Mouse (Mus musculus): Measurements from ENCODE around the gene Uhrf1bp1.

Uhrf1bp1 gene

GRCm38 (mm10) chr17:27940352-27940751 is 84.1 kb downstream of the Uhrf1bp1 start:
- in situ Hi-C loops (cut with MboI; ENCODE audit: low pct_unique_long_range_greater_than_20kb in 1 of 2, low sequenced_read_pairs in 2 of 2, unreplicated experiment in 1 of 2), result no loop called here

- in situ Hi-C loops (cut with MboI; ENCODE audit: low pct_unique_long_range_greater_than_20kb in 1 of 2, low sequenced_read_pairs in 2 of 2, unreplicated experiment in 1 of 2), result no loop called here
Measured at GRCm38 (mm10) chr17:27941178-27941577, 84.9 kb downstream of the Uhrf1bp1 start.

DNA sequence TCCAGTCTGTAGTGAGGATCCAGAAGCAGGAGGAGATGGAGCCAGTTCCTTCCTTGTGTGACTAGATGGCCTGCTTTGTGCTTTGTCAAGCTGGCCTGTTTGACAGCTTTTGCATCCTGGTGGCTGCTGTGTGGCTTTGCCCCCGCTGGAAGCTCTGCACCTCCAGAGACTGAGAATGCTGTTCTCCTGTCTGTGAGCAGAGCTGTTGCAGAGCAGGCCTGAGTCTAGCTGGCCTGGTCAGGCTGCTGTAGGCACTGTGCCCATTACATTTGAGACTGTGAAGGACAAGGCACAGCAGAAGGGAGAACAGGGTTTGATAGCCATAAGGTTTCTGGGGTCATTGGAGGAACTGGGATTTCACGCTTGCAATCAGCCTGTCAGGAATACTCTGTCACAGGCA is 85.5 kb downstream of the Uhrf1bp1 start:
- in situ Hi-C loops (cut with MboI; ENCODE audit: low pct_unique_long_range_greater_than_20kb in 1 of 2, low sequenced_read_pairs in 2 of 2, unreplicated experiment in 1 of 2), result no loop called here

DNA sequence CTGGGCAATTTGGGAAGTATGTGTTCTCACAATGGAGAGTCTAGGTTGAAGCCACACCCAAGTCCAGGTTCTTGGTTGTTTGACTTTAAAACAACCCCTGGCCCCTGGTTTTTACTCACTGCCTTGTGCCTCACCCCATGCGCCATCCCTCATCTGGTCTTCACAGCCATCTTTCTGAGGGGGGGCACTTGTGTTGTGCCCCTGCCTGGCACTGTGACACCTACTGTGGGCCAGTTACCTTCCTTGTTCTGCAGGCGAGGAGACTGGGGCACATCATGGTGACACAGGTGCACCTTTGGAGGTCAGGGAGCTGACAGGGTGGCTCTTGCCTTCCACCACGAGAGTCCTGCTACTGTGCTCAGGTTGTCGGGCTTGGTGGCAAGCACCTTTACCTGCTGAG is 85.9 kb downstream of the Uhrf1bp1 start:
- in situ Hi-C loops (cut with MboI; ENCODE audit: low pct_unique_long_range_greater_than_20kb in 1 of 2, low sequenced_read_pairs in 2 of 2, unreplicated experiment in 1 of 2), result no loop called here

DNA sequence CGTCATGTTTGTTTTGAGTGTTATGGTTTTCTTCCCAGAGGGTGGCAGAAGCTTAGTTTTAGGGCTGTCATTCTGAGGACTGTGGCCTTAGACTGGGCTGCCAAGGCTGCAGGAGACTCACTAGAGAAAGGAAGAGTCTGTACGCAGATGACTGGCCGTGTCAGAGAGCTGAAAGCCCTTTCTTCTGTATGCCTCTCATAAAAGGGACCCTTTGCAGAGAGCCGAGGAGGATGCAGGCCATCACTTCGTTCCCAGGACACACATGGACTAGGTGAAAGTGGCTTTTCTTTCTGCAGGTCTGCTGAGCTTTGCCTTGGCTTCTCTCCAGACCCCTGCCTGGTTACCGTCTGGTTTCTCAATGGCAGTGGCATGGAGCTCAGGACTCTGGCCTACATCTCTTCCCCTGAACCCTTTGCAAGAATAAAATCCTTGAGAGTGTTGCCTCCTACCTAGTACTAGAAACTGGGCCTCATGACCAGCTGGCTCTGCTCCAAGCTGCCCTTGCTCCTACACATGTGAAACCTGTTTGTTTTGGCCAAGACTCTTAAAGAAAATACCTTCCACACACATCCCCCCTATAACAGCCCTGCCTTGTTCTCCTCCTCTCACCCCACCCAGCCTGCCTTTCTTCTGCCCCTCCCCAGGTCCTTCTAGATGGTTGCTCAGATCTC is 89.4 kb downstream of the Uhrf1bp1 start:
- in situ Hi-C loops (cut with MboI; ENCODE audit: low pct_unique_long_range_greater_than_20kb in 1 of 2, low sequenced_read_pairs in 2 of 2, unreplicated experiment in 1 of 2), result no loop called here

GRCm38 (mm10) chr17:27946371-27946770 is 90.1 kb downstream of the Uhrf1bp1 start:
- in situ Hi-C loops (cut with MboI; ENCODE audit: low pct_unique_long_range_greater_than_20kb in 1 of 2, low sequenced_read_pairs in 2 of 2, unreplicated experiment in 1 of 2), result no loop called here

DNA sequence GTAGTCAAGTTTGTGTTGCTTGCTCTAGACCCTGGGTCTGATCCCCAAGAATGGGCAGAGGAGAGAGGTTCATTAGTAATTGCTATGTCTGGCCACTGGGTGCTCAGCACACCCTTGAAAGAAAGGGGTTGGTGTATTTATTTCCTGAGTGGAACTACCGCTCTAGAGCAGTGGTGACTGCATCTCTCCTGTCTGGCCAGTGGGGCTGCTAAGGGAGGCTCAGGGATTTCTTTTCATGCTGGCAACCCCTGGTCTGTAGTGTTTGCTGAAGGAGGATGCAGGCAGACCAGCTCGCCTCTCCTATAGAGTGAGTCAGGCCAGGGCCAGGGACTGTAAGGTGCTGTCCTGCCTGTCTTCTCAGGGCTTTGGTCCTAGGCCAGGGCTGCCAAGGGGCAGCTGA is 90.9 kb downstream of the Uhrf1bp1 start:
- in situ Hi-C loops (cut with MboI; ENCODE audit: low pct_unique_long_range_greater_than_20kb in 1 of 2, low sequenced_read_pairs in 2 of 2, unreplicated experiment in 1 of 2), result no loop called here
